Mouse (Mus musculus) embryo, embryonic 10 days (tissue): ENCODE results near the gene Fsd2.

Experiments used
- DNase-seq: peaks from one replicate; pipeline ENCODE4 v3.0.0-alpha.2; 2015; ENCODE audit warnings: low spot score

The Fsd2 gene

DNA sequence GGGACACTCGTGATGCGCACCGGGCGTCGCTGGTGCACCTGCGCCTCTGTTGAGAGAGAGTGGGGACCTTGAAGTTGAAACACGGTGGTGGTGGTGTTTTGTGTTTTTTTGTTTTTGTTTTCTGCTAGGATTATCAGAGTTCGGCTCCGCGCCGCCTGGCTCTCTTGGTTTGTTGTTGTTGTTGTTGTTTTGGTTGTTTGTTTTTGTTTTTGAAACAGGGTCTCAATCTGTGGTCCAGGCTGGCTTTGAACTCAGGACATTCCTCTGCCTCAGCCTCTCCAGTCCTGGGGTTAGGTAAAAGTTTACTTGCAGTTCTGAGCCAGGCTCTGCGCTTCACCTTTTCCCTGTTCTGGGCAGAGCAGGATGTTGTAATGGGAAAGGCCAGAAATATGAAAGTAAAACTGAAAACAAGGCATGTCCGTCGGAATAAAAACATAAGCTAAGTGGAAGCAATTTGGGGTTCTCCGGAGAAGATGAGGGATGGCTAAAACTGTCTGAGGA is 5.2 kb upstream of the Fsd2 start:
- DNase-seq, result no peak

GRCm38 (mm10) chr7:81571108-81571940 is 4.6 kb upstream of the Fsd2 start, which contains the start of gene Whamm:
Gene Whamm (plus strand): TSS chr7:81571266.
- peak; percentile 95 for DNase-seq

DNA sequence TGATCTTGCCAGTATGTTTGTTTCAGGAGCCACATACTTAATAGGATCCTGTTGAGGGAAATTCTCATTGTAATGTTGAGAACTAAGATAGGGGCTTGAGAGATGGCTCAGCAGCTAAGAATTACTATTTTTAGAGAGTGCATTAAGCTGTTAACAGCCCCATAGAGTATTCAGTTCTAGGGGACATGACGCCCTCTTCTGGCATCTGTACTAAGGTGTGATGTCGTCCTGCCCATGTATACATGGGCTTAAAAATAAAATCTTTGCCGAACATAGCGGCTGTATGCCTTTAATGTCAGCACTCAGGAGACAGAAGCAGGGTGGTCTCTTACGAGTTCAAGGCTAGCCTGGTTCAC is 4.0 kb upstream of the Fsd2 start:
- no peak for DNase-seq

DNA sequence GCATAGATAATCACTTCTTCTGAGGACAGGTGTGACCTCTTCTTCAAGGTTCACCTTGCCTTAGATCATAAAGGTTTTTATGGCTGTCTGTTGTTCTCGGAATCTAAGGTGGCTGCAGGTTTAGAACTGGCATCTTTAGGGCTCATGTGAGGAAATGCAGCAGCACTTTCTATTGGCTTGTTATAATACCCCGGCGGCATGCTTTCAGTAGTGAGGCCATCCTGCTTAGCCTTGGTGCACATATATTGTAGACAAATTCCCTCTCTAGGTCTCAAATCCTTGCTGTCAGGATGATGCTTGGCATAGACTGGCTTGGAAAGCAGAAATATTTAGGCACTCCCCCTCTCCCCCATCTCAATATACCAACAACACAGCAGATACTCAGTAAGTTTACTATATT is 3.5 kb upstream of the Fsd2 start:
- DNase-seq, result no peak

GRCm38 (mm10) chr7:81569851-81570250 is 3.1 kb upstream of the Fsd2 start:
- DNase-seq, result no peak

- DNase-seq, result no peak
Observed at GRCm38 (mm10) chr7:81567396-81567795, 652 bp upstream of the Fsd2 start.

DNA sequence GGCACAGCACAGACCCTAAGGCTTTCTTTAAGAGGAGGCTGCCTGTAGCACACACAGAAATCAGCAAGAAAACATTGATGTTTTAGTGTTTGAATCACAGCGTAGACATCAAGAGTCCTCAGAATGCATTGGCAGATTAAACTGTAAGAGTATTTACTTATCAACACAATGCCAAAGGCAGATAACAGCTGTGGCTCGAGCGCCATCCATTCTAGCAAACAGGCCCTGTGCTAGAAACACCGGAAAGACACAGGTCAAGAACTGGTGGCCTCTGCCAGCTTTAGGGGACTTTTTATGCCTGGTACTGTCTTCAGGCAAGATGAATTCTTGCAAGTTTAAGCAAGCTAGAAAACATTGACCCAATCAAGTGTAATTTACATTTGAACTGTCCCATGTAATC is 412 bp downstream of the Fsd2 start:
- no peak for DNase-seq

- DNase-seq, result peak; percentile 17
Observed at GRCm38 (mm10) chr7:81565381-81566055, 1.2 kb downstream of the Fsd2 start.

GRCm38 (mm10) chr7:81564766-81565165 is 2.0 kb downstream of the Fsd2 start:
- no peak for DNase-seq

DNA sequence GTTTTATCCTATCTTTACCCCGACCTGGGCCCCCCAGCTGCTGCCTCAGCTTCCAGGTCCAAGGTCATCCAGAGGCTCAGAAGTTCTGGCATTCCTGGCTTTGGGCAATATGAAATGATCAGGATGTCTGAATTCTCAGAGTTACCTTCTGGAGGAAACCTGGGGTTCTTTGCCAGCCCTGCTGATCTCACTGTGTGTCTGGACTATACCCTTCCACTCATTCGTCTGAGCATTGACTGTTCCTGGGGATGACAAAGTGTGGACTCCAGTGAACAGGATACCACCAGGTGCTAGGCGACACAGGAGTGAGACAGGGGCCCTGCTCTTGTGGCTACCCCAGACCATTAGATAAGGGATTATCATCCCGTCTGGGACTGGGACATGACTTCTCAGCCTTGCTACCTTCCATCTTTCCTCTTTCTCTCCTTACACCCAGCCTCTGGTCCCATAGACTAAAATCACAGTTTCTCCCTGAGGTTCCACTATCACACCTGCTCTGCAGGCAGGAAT is 3.2 kb downstream of the Fsd2 start:
- no peak for DNase-seq

DNA sequence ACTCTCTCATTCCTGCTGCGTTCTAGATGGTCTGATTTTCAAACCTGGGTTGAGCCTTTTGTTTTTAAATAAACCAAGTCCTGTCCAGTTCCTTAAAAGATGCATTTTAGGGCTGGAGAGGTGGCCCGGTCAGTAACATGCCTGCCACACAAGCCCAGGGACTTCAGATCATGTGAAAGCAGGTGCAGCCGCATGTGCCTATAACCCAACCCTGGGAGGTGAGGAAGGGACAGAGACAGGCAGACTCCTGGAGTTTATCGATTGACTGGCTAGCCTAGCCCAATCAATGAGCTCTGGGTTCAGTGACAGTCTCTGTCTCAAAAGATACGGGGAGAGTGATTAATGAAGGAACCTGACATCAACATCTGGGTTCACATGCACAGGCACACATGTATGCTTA is 5.5 kb downstream of the Fsd2 start:
- no peak for DNase-seq

- no peak for DNase-seq
Observed at GRCm38 (mm10) chr7:81560101-81561049, 6.4 kb downstream of the Fsd2 start.

DNA sequence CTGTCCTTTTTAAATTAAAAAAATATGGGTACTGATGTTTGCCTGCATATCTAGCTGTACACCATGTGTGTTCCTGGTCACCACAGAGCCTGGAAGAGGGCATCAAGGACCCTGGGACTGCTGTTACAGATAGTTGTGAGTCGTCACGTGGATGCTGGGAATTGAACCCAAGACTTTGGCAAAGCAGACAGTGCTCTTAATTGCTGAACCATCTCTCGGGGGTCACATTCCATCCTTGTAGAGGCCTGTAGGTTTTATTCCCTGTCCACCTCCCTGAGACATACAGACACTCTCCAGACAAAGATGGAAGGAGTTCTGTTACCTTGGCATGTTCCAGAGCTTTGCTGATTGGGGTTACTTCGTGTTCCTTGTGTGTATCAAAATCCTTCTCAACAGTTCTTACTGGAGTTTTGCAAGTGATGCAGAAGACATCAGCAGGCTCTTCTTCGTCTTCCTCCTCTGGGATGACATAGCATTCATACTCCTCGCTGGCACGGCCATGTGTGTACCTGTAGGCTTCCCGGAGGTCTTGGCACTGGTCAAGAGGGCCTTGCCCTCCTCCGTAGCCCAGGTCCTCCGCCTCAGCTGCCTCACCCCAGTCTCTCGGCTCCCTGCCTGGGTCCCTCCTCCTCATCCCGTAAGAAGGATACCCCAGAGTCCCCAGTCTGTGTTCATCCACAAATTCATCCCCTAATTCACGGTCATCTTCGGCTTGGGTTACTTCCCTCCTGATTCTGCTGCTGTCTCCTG is 7.3 kb downstream of the Fsd2 start:
- no peak for DNase-seq

DNA sequence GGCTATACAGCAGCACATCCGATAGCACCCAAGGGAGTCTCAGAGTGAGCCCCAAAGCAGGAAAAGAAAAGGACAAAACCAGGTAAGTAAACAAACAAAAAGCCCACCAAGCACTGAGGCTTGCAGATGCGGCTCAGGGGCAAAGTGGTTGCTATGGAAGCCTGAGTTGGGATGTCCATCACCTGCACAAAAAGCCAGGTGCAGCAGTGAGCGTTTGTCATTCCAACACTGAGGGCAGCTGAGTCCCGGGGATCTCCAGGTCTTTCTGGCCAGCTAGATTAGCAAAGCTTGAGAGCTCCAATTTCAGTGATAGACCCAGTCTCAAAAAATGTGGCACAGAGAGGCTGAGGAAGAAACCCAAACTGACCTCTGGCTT is 8.8 kb downstream of the Fsd2 start:
- no peak for DNase-seq

DNA sequence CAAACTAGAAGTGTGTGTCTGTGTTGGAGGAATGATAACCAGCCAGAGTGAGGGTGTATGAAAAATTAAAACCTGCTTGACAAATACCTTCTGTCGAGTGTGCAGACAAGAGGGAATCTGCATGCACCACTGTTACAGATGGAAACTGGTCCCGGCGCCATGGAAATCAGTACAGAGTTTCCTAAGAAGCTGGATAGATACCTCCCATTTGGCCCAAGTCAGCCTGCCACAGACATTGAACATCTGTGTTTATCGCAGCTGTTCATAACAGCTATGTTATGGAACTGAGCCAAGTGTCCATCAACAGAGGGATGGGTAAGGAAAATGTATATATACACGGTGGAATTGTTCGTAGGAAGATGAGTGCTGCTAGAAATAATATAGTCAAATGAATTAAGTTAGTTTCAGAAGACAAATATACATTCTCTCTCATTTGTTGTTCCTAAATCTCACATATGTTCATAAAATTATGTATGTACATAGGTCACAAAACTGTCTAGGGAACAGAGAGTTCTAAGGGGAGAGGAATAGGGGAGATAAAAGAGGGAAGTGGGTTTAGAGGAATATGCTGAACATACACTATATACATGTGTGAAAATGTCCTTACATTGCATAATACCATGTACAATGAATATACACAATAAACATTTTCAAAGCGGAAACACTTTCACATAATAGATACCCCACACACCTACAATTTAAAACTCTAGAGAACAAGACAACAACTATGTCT is 9.3 kb downstream of the Fsd2 start:
- DNase-seq, result no peak

GRCm38 (mm10) chr7:81556839-81557238 is 9.9 kb downstream of the Fsd2 start:
- DNase-seq, result no peak

DNA sequence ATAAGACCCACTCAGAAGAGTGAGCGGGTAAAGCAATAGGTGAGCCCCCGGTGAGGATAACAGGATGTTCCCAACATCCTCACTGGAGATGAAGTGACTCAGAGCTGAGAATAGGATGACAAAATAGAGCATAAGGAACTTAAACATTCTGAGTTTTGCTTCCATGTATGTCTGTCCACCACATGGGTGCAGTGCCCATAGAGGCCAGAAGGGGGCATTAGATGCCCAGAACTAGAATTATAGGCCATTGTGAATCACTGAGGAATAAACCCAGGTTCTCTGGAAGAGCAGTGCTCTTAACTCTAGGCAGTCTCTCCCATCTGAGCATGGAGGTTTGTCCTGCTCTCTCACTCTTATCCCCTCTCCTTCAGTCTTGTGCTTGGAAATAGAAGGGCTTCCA is 12.4 kb downstream of the Fsd2 start:
- peak; percentile 27 for DNase-seq

GRCm38 (mm10) chr7:81553589-81553988 is 13.2 kb downstream of the Fsd2 start:
- DNase-seq, result no peak

- DNase-seq, result no peak
Observed at GRCm38 (mm10) chr7:81548864-81549263, 17.9 kb downstream of the Fsd2 start.

DNA sequence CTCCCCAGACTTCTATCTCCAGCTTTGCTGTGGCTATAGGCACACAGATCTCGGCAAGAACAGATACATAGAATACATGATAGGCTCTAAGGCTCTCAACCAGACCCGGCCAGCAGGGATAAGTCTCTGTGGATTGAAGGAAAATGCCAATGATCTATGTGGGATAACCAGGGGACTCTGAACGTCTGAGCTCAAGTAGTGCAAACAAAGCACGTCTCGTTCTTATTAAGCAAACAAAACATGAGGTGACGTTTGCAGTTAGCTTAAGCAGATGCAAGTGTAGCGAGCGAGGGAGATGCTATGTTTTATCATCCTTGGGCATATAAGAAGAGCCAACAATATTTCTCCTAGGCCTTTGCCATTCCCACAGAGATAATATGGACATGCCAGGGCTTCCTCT is 23.8 kb downstream of the Fsd2 start:
- no peak for DNase-seq
